Mouse (Mus musculus) kidney, adult 2 months (tissue): ENCODE measurements at regions not wholly inside any gene's neighbourhood (a gene's known extent, or its start where the extent isn't known, plus 50 kb on each side); places are given as distances from the start of the nearest gene placed in this dataset.

Experiments used
- CTCF ChIP-seq: fragments of 200-500 bp; conservative IDR thresholded peaks from 2 replicates; pipeline ENCODE4 v1.5.1; 2011; ENCODE audit warnings: low read depth, mild to moderate bottlenecking, control low read depth, low read length, moderate library complexity, mixed read lengths; ENCODE audit not compliant: insufficient read depth, insufficient read length
- POLR2A ChIP-seq: fragments of 200-500 bp; IDR thresholded peaks from one replicate; pipeline ENCODE4 v1.6.1; 2011; ENCODE audit warnings: low read depth, low read length, control low read depth

DNA sequence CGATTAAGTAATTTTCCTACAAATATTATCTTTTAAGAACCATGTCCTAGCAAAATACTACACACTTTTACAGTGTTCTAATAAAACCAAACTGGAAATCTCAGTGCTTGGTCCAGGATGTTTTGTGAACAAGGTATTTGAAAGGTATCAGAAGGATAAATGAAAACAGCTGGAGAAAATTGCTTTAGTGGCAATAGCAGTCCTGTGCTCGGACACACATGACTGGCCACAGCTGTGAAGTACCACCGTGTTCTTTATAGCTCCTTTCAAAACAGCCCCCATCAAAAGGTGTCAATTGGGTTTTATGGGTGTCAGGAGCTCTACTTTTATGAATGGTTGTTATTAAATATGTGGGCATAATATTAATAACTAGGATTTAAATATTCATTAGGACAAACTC lies 293.5 kb downstream of the Sema3d start:
- TF ChIP-seq CTCF, result no peak
- TF ChIP-seq POLR2A, result no peak
